Mouse (Mus musculus) lung, postnatal 25 days (tissue): ENCODE data around the gene Ascl5.

Source experiments
- DNase-seq: peaks from one replicate; pipeline ENCODE4 v3.0.0; 2022; ENCODE audit warnings: low spot score

Gene Ascl5

DNA sequence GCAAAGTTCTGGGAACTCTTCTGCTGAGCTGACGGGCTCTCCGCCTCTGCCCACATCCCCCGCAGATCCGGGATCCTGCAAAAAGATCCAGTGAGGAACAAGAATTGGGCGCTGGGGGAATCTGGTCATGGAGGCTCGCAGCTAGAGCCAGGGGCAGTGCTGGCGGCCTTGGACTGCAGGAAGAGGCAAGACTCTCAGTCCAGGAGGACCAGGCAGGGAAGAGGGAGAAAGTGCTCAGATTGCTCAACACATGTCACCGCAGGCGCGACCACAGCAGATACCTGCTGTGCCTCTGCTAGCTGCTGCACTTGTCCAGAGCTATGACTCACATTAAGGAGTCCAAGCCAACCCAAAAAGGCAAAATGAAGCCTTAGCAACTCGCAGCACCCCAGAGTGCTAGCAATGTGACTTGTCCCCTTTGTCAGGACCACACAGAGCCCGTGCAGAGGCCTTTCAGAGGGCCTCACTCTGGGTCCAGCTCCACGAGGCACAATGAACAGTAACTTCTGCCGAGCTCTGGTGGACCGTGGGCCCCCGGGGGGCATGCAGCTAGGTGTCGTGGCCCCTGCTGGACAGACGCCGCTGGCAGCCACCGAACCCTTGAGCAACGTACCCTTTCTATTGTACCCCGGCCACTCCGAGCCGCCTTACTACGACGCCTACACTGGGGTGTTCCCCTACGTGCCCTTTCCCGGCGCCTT lies at the start of gene Ascl5:
Gene Ascl5 (plus strand): TSS at position 493 of the 701 bp plus-strand sequence.
- DNase-seq = no peak

DNA sequence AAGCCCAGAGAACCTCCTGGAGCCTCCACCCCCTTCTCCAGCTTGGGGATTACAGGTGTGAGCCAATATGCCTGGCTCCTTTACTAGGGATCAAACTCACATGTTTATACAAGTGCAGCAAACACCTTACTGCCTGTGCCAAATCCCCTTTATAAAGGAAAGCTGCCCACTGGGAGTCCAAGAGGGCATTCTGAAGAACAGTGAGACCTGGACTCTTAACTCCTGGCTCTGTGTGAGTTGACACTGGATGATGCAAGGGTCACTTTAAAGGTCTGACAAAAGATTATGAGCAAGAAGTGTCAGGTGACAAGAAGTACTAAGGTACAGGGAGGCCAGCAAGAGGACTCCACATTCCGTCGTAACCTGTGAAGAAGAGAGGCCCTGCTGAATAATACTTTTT lies 49.2 kb upstream of the Ascl5 start:
- peak; percentile 32 for DNase-seq

DNA sequence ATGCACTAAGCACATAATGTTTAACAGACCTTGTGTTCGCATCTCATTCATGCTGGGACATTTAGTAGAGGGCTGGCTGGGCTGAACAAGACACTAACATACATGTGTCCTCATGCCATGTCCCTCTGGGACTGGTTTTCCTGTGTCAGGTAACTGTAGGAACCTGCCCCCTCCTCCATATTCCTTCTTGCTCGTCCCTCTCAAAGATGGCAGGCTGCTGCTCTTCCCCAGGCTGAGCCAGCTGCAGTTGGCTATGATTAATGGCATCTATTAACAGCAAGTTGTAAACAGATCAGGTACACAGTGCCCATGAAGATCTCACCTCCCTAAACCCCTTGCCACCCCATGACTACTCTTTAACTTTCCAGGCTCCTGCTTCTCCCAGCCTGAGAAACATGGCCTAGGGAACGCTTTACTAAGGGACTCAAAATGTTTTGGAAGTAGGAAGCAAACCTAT lies 44.3 kb upstream of the Ascl5 start, which contains the start of gene Igfn1:
Gene Igfn1 (minus strand): TSS at position 51 of the 457 bp plus-strand sequence.
- no peak for DNase-seq

DNA sequence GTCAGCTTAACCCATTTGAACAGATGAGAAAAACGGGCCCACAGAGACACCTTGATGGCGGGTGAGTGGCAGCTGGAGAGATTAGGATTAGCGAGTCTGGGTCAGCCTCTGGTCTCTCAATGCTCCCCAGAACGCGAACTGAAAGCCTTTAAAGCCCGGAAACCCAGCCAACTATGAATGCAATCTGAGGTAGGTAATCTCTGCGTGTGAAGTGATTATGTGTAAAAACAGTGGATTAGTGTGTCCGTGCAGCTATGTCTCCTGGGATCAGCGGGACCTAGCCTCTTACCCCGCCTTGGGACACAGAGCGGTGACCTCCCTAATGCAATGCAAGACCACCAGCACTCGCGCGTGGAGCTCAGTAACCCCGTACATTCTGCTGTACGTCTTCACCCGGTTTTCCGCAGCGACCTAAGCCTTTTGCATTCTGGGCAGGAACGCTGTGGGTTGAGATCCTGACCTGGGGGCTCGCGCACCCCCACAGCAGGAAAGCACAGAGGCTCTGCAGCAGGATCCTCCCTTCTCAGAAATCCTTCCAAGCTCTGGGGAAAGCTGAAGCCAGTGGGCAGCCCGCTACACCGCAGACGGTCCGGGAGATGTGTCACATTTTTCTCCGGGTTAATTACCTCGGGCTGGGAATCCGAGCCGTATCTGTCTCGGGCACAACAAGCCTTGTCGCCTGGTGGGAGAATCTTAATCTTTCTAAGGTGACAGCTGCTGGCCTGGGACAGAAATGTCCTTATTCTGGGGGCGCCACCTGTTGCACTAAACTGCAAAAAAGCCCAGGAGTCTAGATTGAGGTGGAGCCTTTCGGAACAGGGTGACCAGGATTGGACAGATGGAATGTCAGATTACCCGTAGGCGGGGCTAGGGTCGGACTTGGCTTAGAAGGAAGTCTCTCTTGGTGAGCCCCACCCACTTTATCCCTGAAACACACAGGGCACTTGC lies 43.1 kb upstream of the Ascl5 start, which contains the start of gene Tmem9:
Gene Tmem9 (plus strand): TSS at position 940 of the 948 bp plus-strand sequence.
- peak; percentile 89 for DNase-seq

DNA sequence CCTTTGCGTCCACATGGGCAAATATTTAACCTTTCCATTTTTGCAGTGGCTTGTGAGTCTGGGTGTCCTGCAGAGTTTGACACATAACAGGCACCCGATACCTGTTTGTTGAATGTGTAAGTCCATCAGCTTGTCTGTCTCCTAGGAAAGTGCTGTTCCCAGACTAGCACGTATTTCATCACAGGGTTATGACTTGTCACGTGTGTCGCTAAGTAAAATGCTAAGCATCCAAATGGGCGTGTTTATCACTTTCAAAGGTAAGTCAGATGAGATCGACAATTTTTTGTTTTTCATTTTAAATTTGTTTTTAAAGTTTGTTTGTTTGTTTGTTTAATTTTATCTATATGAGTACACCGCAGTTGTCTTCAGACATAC lies 42.5 kb upstream of the Ascl5 start:
- DNase-seq = no peak

DNA sequence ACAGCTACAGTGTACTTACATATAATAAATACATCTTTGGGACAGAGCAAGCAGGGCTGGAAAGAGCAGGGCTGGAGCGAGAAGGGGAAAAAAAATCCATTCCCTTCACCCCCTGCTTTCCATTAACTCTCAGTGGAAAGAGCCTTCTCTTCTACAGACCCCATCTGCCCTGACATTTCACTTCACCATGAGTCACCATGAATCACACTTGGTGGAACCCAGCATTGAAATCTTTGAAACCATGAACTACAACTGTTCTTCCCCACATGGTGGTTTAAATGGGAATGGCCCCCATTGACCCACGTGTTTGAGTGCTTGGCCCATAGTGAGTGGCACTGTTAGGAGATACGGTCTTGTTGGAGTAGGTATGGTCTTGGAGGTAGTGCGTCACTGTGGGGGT lies 40.4 kb upstream of the Ascl5 start:
- DNase-seq = no peak

DNA sequence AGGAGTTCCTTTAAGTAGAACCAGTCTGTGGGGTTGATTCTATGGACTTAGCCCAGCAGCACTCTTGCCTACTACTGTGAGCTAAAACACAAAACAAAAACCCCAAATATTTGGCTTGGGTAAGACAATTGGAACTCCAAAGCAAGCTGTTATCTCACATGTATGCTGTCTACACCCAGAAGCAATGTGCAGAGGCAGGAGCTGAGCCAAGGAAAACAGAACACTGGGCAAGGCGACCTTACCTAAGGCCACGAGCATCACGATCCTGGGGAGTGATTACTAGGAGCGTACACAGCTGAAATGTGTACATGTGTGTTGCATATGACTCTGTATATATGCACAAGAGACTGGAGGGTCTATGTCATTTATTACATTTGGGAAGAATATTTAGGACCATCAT lies 37.1 kb upstream of the Ascl5 start:
- DNase-seq = no peak

DNA sequence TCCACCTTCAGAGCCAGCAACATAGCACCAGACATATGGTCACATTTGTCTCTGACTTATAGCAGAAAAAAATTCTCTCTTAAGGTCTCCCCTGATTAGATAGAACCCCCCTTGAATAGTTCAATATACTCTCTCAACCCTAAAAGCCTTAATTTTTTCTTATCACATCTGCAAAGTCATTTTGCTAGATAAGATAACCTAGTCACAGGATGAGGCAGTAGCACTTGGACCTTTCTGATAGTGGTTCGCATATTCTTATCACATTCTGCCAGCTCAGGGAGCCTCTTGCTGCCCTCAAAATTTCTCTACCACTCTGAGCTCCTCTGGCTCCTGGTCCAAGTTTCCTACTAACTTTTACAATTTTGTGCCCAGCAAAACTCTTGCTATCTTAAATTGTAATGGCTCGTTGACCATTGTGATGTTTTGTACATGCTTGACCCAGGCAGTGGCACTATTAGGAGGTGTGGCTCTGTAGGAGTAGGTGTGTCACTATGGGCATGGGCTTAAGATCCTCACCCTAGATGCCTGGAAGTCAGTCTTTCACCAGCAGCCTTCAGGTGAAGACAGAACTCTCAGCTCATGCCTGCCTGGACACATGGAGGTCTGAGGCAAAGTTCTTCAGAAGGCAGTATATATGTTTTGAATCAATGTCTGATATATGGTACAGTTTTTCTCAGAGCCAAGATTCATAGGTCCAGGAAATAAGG lies 35.7 kb upstream of the Ascl5 start:
- DNase-seq = no peak

DNA sequence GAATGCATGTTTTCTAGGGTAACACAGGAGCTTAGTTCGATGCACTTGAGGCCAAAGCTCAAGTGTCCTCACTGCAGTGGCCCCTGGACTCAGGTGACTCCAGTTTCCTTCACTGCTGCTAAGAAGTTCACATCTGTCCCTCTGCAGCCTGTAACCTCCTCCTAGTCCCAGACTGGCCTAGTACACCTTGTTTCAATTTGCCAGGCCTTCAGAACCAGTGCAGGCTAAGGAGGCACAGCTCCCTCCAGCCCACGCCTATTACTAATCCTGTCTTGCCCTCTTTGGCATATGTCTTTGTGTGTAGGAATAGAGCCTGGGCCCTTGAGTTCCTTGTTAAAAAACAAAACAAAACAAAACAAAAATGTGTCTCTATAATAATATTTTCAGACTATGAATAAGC lies 33.3 kb upstream of the Ascl5 start:
- DNase-seq = no peak

DNA sequence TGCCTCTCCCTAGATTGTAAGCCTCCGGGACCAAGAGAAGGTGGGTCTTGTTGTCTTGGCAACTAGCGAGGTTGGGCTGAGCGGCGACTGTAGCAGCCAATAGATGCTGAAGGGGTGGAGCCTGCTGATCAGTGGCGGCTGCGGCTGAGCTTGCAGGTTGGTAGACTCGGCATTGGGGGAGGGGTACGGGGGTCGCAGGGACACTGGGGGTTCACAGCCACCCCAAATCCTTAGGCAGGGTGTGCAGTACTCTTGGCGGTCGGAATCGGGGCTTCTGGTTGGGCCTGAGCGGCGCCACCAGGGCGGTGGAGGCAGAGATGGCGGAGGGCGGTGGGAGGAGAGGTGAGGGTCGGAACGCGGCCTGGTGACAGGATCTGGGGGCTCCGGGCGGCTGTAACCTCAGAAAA lies 32.7 kb upstream of the Ascl5 start:
- DNase-seq = peak; percentile 94

DNA sequence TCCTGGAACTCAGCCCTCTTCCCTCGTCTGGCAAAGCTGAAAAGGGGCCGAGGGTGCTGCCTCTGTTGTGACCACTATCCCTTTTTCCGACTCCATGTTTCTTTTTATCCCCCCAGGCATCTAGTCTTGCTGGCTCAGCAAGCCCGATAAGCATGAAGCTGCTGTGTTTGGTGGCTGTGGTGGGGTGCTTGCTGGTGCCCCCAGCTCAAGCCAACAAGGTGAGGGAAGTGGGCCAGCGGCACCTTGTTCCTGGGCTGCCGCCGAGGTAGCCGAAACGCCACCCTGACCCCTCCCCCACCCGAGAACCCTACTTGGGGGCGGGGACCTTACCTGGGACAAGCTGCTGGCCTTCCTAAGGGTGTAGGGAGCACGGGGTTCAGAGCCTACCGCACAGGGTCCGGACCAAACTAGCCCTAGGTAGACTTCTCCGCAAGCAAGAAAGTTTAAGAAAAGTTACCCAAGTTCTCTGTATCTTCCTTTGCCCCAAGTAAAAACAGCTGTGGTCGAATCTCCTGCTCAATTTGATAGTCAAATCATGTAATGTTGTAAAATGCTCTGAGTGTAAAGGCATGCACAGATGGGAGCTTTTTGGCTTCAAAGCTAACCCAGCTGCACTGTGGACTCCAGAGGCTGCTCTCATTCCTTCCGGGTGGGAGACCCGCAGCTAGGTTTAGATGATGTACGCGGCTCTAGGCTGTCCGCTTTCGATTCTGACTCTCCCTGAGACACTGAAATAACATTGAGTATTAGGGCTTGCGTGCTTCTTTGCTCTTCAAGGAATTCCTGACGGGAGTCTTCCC lies 32.0 kb upstream of the Ascl5 start:
- DNase-seq = peak; percentile 41

DNA sequence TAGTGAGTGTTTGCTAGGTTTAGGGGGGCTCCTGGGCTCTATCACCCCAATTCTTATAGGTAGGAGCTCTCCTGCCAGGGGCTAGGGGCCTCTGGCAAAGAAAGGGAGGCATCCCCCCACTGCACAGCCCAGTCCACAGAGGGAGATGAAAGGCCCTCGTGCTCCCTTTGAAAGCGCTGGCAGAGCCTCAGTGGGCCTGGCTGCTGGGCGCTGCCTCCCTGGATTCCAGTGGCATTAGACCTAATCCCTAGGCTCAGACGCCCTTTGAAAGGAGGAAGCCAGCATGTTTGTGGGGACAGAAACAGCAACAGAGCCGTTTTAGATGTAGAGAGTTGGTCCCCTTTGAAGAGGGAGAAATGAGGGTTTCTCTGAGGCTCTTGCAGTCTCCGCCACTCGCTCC lies 20.4 kb upstream of the Ascl5 start:
- DNase-seq = no peak

DNA sequence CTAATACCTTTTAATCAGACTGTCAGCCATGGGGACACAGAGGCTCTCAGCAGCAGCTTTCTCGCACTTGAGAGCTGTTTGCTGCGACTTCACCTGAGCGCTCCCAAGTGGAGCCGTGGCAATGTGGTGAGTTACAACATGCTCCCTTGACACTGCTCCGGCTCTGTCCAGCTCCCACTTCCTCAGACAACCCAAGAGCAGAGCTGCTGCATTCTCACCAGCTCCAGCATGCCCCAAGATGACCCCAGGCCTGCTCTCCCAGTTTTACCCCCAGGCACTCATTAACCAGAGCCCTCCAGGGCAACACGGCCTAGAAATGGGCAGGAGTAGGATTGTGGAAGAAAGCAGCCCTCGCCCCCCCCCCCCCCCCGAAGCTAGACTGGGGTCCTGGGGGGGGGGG lies 18.9 kb upstream of the Ascl5 start:
- DNase-seq = no peak

DNA sequence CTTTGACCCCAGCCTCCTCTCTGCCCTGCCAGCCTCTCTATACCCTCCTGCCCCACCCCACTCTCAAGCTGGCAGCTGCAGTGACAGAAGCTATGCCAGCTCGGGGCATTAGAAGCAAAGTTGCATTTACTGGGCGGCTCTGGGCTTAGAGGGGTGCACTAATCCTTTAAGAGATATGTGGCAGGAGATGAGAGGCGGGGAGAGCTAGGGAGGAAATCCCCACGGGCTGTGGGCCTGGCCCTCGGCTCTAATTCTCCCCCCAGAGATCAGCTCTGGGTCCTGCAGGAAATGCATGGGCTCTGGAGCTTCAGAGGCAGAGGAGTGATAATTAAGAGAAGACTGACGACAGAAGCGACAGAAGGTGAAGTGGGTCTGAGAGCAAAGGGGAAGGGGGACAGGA lies 17.6 kb upstream of the Ascl5 start:
- DNase-seq = no peak

DNA sequence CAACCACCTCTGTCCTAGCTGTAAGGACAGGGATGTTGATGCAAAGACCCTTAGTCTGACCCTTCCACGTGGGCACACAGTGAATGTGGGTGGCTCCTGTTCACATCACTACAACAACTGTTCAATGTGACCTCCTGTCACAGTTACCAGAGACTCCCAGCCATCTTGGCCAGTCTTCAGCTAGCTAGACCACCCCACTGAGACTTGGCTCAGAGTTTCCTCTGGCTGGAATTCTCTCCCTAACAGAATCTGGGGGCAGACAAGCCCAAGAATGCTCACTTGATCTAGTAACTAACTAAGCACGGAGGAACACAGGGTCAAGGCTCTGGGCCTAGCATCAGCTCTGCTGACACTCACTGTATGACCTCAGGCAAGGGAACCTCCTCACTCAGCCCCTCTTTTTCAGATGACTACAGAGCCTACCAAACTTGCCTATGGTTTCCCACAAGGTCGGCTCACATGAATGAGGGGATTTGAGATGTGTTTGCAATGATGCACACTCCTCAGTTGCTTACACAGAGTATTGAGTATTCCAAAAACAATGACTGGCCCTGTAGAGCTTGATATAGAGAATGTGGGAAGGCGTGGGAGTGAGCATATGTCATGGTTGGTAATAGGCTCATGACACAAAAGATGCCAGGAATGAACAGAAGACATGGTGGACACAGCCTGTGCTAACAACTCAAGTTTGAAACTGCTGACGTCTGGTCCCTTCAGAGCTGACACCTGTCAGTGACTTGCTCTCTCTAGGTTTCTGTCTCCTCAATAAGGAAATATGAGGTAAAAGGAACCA lies 11.7 kb upstream of the Ascl5 start:
- no peak for DNase-seq

DNA sequence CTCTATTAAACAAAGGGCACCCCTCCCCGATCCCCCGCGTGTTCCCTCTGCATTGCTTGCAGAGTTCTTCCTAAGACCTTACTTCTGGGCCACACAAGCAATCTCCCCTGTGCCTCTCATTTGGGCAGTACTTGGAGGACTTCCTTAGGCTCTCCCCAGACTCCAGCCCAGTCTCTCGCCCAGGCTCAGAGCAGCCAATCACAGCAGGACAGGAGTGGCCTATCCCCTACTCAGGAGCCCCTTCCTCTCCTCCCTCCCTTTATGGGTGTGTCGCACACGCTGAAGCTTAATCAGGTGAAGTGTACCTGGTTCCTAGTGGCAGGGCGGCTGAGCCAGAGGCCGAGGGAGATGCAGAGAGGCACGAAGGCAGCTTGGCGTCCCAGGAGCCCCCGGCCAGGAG lies 10.2 kb upstream of the Ascl5 start:
- no peak for DNase-seq

DNA sequence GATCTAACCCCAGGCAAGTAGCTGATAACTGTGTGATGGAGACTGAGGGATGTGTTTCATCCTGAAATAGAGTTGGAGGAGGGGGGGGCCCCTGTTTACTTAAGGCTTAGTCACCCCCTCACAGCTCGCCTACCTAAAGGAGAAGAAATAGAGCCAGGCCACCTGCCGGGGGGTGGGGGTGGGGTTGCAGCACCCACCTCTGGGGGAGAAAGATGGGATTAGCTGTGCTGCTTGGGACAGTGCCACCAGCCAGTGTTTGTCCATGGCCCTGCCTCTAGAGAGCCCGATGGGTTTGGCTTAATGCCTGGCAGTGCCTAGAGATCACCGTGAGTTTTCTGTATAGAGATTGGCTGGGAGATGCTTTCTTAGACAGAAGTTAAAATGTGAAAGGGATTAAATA lies 9.7 kb upstream of the Ascl5 start:
- DNase-seq = no peak

DNA sequence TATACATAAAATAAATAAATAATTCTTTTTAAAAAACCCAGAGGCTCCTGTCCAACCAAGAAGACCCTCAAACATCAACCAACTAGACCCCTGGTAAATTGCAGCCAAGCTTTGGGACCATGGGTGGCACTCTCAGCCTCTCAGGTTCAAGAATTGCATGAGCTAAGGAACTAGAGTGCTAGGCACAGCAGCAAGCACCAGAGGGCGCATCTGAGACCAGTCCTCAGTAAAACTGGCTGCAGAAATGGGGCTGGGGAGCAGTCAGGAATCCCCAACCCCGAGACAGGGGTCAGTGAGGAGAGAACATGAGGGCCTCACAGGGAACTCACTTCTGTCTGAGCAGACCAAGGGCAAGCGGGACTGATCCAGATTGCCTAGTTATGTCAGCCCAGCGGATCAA lies 4.8 kb upstream of the Ascl5 start:
- DNase-seq = peak; percentile 31

DNA sequence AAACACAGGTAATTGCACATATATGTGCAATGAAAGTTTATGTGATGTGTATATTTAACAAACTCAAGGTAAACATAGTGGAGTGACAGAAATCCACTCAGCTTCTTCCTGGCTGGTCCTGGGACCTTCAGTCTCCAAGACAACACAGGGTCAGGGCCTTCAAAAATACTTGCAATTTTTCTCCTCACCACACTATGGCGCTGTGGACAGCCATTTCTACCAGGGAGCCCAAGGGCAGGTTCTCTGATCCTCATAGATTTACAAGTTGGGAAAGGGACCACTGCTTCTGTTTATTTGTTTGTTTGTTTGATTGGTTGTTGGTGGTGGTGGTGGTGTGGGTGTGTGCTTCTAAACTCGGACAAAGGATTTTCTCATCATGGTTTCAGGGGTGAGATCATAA lies 3.2 kb upstream of the Ascl5 start:
- peak; percentile 12 for DNase-seq

DNA sequence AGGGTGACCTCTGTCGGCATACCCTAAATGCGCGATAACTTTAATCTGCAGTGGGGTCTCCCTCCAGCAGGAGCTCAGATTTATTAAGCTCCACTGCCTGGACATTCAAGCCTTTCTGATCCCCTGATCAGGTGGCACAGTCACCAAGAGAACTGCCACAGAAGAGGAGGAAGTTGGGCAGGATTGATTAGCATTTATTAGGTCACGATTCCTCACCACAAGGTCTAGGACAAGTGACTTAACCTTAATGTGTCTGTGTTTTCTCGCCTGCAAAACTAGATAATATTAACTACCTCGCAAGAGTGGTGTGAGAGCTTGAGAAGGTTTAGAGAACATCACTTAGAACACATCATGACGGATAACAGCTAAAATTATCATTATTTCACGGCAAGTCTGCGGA lies 2.7 kb upstream of the Ascl5 start:
- DNase-seq = no peak

DNA sequence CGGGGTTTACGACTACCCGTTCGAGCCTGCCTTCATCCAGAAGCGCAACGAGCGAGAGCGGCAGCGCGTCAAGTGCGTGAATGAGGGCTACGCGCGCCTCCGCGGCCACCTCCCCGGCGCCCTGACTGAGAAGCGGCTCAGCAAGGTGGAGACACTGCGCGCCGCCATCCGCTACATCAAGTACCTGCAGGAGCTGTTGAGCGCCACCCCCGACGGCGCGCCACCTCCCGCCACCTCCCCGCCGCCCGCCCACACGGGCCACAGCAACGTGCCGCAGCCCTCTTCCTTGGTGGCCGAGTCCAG lies 360 bp downstream of the Ascl5 start:
- no peak for DNase-seq
